Mouse (Mus musculus) hindbrain, embryonic 11.5 days (tissue): Measurements from ENCODE around the gene Tec. TPM values are rescaled to one million over a fixed set of nuclear protein-coding genes. Genes with fewer than 3 reads are reported as not detected.

Experiments
- ATAC-seq: fragments of 200-750 bp; cut with Nextera tagmentation; 2 replicates; pipeline ENCODE4 v1.8.0; 2017; ENCODE audit warnings: mild to moderate bottlenecking, moderate TSS enrichment, moderate library complexity; ENCODE audit not compliant: low FRiP score
- DNase-seq: peaks from one replicate; pipeline ENCODE4 v3.0.0-alpha.2; 2015; ENCODE audit warnings: low spot score
- H3K27ac ChIP-seq: fragments of 300-500 bp; sonication (generic); 2 replicates; pipeline ENCODE4 v1.5.1; 2014; ENCODE audit warnings: mild to moderate bottlenecking, low read depth, low read length
- H3K27me3 ChIP-seq: fragments of 300-500 bp; sonication (generic); 2 replicates; pipeline ENCODE4 v1.6.1; 2014; ENCODE audit warnings: mild to moderate bottlenecking, low read length, moderate library complexity, mixed read lengths; ENCODE audit not compliant: control insufficient read depth, insufficient read depth
- H3K36me3 ChIP-seq: fragments of 300-500 bp; sonication (generic); 2 replicates; pipeline ENCODE4 v1.6.1; 2014; ENCODE audit warnings: mild to moderate bottlenecking, low read length, moderate library complexity, mixed read lengths; ENCODE audit not compliant: control insufficient read depth, insufficient read depth
- H3K4me1 ChIP-seq: fragments of 300-500 bp; sonication (generic); replicated peaks from 2 replicates; pipeline ENCODE4 v1.6.1; 2014; ENCODE audit warnings: low read length, mixed read lengths; ENCODE audit not compliant: control insufficient read depth, insufficient read depth
- H3K4me2 ChIP-seq: fragments of 300-500 bp; sonication (generic); replicated peaks from 2 replicates; pipeline ENCODE4 v1.6.1; 2014; ENCODE audit warnings: mild to moderate bottlenecking, low read depth, low read length
- H3K4me3 ChIP-seq: fragments of 300-500 bp; sonication (generic); 2 replicates; pipeline ENCODE4 v1.5.1; 2014; ENCODE audit warnings: low read depth, low read length
- H3K9ac ChIP-seq: fragments of 300-500 bp; sonication (generic); 2 replicates; pipeline ENCODE4 v1.6.1; 2014; ENCODE audit warnings: low read depth, low read length
- H3K9me3 ChIP-seq: fragments of 300-500 bp; sonication (generic); 2 replicates; pipeline ENCODE4 v1.6.1; 2016; ENCODE audit warnings: low read length; ENCODE audit not compliant: control insufficient read depth
- WGBS: fragments of 180-500 bp; shearing (Covaris S2); extraction: QIAGEN DNeasy Blood & Tissue Kit; methylation state at CpG from one replicate; pipeline ENCODE4 v1.1.7; 2014; 5-methylcytosine and 5-hydroxymethylcytosine counted together
- polyA plus RNA-seq: library from polyadenylated mRNA; unstranded; fragments of >200 nt; fragmentation: Nextera tagmentation; extraction: Ambion mirVana; gene quantifications from 2 replicates; pipeline ENCODE4 v1.2.1, GENCODE M21; 2014

The Tec gene
- polyA plus RNA-seq, 1 experiment from 2014 or later = 5.3 TPM

- WGBS = 78% methylated on average over 18 of the region's 18 CpGs
Observed at GRCm38 (mm10) chr5:72896478-72897279, 28.4 kb upstream of the Tec start.

GRCm38 (mm10) chr5:72895261-72895660 is 27.0 kb upstream of the Tec start:
- Histone ChIP-seq H3K9ac (no peak overlapping the region), H3K4me1 (no peaks in the 10 kb centered on the region), H3K27ac (no peak overlapping the region), H3K4me3 (no peak overlapping the region), H3K4me2 (no peak overlapping the region), H3K36me3 (no peaks in the 10 kb centered on the region), H3K9me3 (no peaks in the 10 kb centered on the region), H3K27me3 (no peaks in the 10 kb centered on the region)
- WGBS = 93% methylated on average over 11 of the region's 11 CpGs
- DNase-seq = no peak
- no peak for ATAC-seq

More at GRCm38 (mm10) chr5:72896478-72897279, 28.4 kb upstream of the Tec start:
- H3K4me3 ChIP-seq = no peak overlapping the region
- no peak for DNase-seq
- ATAC-seq = no peak
- no peaks in the 10 kb centered on the region for H3K9me3 ChIP-seq
- H3K4me2 ChIP-seq = no peak overlapping the region
- no peak overlapping the region for H3K9ac ChIP-seq
- H3K27ac ChIP-seq = no peak overlapping the region
- no peaks in the 10 kb centered on the region for H3K36me3 ChIP-seq
- no peaks in the 10 kb centered on the region for H3K4me1 ChIP-seq
- no peaks in the 10 kb centered on the region for H3K27me3 ChIP-seq

DNA sequence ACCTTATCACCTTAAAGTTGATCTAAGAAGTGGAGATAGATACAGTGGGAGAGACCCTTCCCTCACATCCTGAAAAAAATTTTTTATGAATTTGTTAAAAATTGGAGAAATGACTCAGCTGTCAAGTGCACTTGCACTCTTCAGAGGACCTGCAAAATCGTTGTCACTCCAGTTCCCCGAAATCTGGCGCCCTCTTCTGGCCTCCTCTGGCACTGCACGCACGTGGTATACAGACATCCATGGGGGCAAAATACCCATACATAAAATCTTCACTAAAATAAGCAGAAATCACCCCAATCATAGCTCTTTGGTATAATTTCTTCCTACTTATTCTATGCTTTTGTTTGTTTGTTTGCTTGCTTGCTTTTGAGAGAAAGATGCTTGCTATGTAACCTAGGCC is 25.7 kb upstream of the Tec start:
- Histone ChIP-seq H3K4me1 (no peaks in the 10 kb centered on the region), H3K27me3 (no peaks in the 10 kb centered on the region), H3K9me3 (no peaks in the 10 kb centered on the region), H3K4me3 (no peak overlapping the region), H3K36me3 (no peaks in the 10 kb centered on the region), H3K27ac (no peak overlapping the region), H3K4me2 (no peak overlapping the region), H3K9ac (no peak overlapping the region)
- ATAC-seq (no peak), DNase-seq (no peak)
- WGBS = 53% methylated on average over 5 of the region's 5 CpGs

- Histone ChIP-seq H3K9me3 (no peaks in the 10 kb centered on the region), H3K4me1 (no peaks in the 10 kb centered on the region), H3K9ac (no peak overlapping the region), H3K4me3 (no peak overlapping the region), H3K27ac (no peak overlapping the region), H3K27me3 (no peaks in the 10 kb centered on the region), H3K4me2 (no peak overlapping the region), H3K36me3 (no peaks in the 10 kb centered on the region)
- DNase-seq (peak; percentile 65), ATAC-seq (peak; percentile 75)
- 9% methylated on average over 12 of the region's 12 CpGs for WGBS
Observed at GRCm38 (mm10) chr5:72891534-72891933, 23.3 kb upstream of the Tec start.

DNA sequence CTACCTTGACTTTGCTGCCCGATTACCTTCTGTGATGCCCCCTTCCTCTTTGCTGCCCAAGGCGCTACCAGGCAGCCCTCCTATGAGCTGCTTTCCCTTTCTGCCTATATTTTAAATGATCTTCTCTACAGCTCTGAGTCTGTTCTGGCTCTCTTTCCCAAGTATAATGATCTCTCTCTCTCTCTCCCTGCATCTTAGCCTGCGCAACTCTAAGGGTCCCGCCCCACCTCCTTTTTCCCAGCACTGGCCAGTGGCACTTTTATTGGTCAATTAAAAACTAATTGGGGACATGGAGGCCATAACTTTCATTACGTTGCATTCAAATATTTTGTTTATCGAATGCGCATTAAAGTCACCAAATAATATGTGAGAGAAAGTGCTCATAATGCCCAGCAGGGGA is 20.0 kb upstream of the Tec start:
- H3K27ac ChIP-seq = no peak overlapping the region
- H3K27me3 ChIP-seq = no peaks in the 10 kb centered on the region
- no peak overlapping the region for H3K4me2 ChIP-seq
- H3K4me3 ChIP-seq = no peak overlapping the region
- no peaks in the 10 kb centered on the region for H3K4me1 ChIP-seq
- H3K36me3 ChIP-seq = no peaks in the 10 kb centered on the region
- ATAC-seq (no peak), DNase-seq (no peak)
- WGBS = 93% methylated on average over 7 of the region's 7 CpGs
- H3K9me3 ChIP-seq = no peaks in the 10 kb centered on the region
- no peak overlapping the region for H3K9ac ChIP-seq

DNA sequence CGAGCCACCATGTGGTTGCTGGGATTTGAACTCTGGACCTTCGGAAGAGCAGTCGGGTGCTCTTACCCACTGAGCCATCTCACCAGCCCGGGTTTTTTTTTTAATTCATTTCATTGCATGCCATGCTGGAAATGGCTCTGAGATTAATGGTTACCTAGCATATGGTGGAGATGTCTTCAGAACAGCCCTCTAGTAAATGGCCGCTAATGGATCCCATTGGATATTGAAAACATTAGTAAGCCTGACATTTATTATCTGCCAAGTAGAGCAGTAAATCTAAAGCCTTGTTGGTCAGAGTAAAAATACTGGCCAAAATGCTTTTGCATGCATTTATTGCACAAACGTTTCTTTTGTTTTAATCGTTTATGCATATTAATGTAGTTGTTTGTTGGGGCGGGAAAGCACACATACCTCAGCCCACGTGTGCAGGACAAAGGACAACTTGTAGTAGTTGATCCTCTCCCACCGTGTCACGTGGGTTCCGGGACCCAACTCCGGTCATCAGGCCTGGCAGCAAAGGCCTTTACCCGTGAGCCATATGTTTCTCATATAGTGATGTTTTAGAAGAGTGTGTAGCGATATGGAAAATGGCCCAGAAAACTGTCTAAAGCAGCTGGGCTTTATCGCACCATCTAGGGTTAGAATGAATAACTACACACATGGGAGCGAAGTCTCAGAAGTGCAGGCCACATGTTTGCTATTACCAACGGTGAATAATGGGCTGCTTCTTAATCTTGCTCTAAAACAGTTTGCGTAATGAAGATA is 18.4 kb upstream of the Tec start:
- 79% methylated on average over 18 of the region's 19 CpGs for WGBS
- H3K9me3 ChIP-seq = no peaks in the 10 kb centered on the region
- H3K27me3 ChIP-seq = no peaks in the 10 kb centered on the region
- no peak overlapping the region for H3K4me3 ChIP-seq
- ATAC-seq = no peak
- H3K36me3 ChIP-seq = no peaks in the 10 kb centered on the region
- no peak for DNase-seq
- no peaks in the 10 kb centered on the region for H3K4me1 ChIP-seq
- H3K4me2 ChIP-seq = no peak overlapping the region
- no peak overlapping the region for H3K27ac ChIP-seq
- H3K9ac ChIP-seq = no peak overlapping the region

DNA sequence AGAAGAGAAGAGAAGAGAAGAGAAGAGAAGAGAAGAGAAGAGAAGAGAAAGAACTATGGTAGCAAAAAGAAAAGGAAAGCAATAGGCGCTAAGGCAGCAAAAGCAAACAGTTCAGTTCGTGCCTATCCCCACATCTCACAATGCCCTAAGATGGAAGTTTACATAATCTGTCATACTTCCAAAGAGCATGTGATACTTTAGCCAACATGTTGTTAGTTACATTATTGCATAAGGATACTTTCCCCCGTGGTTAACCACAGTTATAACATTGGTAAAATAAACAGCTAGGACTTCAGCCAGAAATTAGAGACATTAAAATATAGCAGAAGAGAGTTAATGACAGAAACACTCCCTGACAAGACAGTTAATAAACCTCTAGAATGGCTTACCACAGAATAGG is 15.4 kb upstream of the Tec start:
- Histone ChIP-seq H3K36me3 (no peaks in the 10 kb centered on the region), H3K9me3 (no peaks in the 10 kb centered on the region), H3K9ac (no peak overlapping the region), H3K4me1 (no peaks in the 10 kb centered on the region), H3K4me2 (no peak overlapping the region), H3K4me3 (no peak overlapping the region), H3K27ac (no peak overlapping the region), H3K27me3 (no peaks in the 10 kb centered on the region)
- ATAC-seq (no peak), DNase-seq (no peak)
- 87% methylated on average over 3 of the region's 3 CpGs for WGBS

DNA sequence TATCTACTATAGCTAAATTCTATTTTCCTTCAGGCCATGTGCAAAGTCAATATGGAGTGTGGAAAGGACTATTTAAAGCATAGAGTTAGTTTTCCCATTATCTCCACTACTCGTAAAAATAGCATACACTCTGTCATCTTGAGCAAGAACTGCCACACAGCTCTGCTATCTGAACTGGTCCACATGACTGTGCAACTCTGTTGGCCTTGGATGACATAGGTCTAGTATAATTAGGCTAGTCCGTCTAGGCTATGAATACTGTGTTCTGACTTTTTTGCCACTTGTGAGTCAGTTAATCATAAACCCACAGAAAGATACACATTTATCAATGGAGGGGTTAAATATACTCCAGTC is 14.1 kb upstream of the Tec start:
- no peak overlapping the region for H3K4me3 ChIP-seq
- H3K27ac ChIP-seq = no peak overlapping the region
- DNase-seq = no peak
- no peak overlapping the region for H3K4me2 ChIP-seq
- ATAC-seq = no peak
- 0 out of 2 replicates have a peak, but pooled peaks cover 3% of the 10 kb centered on the region for H3K27me3 ChIP-seq
- WGBS = 75% methylated on average over 2 of the region's 2 CpGs
- H3K4me1 ChIP-seq = no peaks in the 10 kb centered on the region
- H3K36me3 ChIP-seq = no peaks in the 10 kb centered on the region
- no peaks in the 10 kb centered on the region for H3K9me3 ChIP-seq
- no peak overlapping the region for H3K9ac ChIP-seq
